Mouse (Mus musculus) limb, embryonic 15.5 days (tissue): ENCODE results near the gene Trpc7. TPM values are rescaled to one million over a fixed set of nuclear protein-coding genes. Genes with fewer than 3 reads are reported as not detected.

ENCODE experiments used
- ATAC-seq: fragments of 200-750 bp; cut with Nextera tagmentation; 2 replicates; pipeline ENCODE4 v1.8.0; 2017; ENCODE audit warnings: low read depth, moderate TSS enrichment; ENCODE audit not compliant: insufficient number of reproducible peaks, low FRiP score, low TSS enrichment
- H3K27ac ChIP-seq: fragments of 300-500 bp; sonication (generic); 2 replicates; pipeline ENCODE4 v1.5.1; 2015; ENCODE audit warnings: moderate library complexity, mild to moderate bottlenecking, inconsistent platforms
- H3K27me3 ChIP-seq: fragments of 300-500 bp; sonication (generic); 2 replicates; pipeline ENCODE4 v1.6.1; 2015; ENCODE audit warnings: inconsistent platforms
- H3K36me3 ChIP-seq: fragments of 300-500 bp; sonication (generic); 2 replicates; pipeline ENCODE4 v1.6.1; 2015; ENCODE audit warnings: inconsistent platforms
- H3K4me1 ChIP-seq: fragments of 300-500 bp; sonication (generic); 2 replicates; pipeline ENCODE4 v1.6.1; 2015; ENCODE audit warnings: inconsistent platforms
- H3K4me2 ChIP-seq: fragments of 300-500 bp; sonication (generic); 2 replicates; pipeline ENCODE4 v1.6.1; 2015; ENCODE audit warnings: mild to moderate bottlenecking, inconsistent platforms
- H3K4me3 ChIP-seq: fragments of 300-500 bp; sonication (generic); 2 replicates; pipeline ENCODE4 v1.5.1; 2015; ENCODE audit warnings: mild to moderate bottlenecking, inconsistent platforms
- H3K9ac ChIP-seq: fragments of 300-500 bp; sonication (generic); 2 replicates; pipeline ENCODE4 v1.6.1; 2015; ENCODE audit warnings: inconsistent platforms
- H3K9me3 ChIP-seq: fragments of 300-500 bp; sonication (generic); 2 replicates; pipeline ENCODE4 v1.6.1; 2016; ENCODE audit warnings: inconsistent platforms
- WGBS: fragments of 180-500 bp; shearing (Covaris S2); methylation state at CpG from one replicate; pipeline ENCODE4 v1.1.7; 2015; 5-methylcytosine and 5-hydroxymethylcytosine counted together
- polyA plus RNA-seq: library from polyadenylated mRNA; unstranded; fragments of >200 nt; fragmentation: Nextera tagmentation; extraction: Ambion mirVana; gene quantifications from 2 replicates; pipeline ENCODE4 v1.2.1, GENCODE M21; 2015

Trpc7 gene
- polyA plus RNA-seq, 1 experiment from 2014 or later, result 0.09 TPM

DNA sequence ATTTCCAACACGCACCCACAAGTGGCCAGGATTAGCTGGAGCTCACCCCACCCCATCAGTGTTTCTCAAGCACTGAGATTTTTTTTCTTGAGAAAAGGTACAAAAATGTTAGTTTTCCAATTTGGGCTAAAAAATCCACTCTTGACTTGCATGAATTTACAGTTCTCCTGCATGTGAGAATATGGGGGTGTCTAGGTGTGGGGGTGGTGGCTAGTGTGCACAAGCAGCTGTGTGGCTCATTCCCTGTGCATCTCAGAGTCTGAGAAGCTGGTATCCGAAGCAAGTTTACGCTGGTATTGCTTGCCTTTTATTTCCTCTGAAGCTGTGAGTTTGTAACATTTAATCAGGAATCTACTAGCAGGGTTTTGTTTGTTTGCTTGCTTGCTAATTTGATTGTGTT lies 105.1 kb downstream of the Trpc7 start:
- ATAC-seq, result no peak
- Histone ChIP-seq H3K4me2 (no peak overlapping the region), H3K9me3 (no peaks in the 10 kb centered on the region), H3K4me3 (no peak overlapping the region), H3K36me3 (no peaks in the 10 kb centered on the region), H3K4me1 (0 out of 2 replicates have a peak, but pooled peaks cover 5% of the 10 kb centered on the region), H3K27ac (no peak overlapping the region), H3K27me3 (no peaks in the 10 kb centered on the region), H3K9ac (no peak overlapping the region)
- 79% methylated on average over 3 of the region's 3 CpGs for WGBS

DNA sequence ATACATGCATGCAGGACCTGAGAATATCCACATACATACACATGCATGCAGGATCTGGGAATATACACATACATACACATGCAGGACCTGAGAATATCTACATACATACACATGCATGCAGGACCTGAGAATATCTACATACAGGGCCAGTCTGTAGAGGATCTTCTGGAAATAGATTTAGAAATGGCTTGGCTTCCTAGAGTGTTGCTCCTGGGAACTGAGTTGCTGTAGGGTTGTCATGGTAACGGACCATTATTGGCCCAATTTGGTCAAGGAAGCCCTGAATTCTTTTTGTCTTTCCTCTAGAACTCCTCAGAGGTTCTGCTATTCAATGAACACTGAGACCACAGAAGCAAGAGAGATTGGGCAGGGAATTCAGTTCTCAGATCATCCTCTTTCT lies 113.2 kb downstream of the Trpc7 start:
- no peaks in the 10 kb centered on the region for H3K27me3 ChIP-seq
- WGBS, result 78% methylated on average over 1 of the region's 1 CpGs
- H3K36me3 ChIP-seq, result no peaks in the 10 kb centered on the region
- H3K4me1 ChIP-seq, result no peaks in the 10 kb centered on the region
- H3K27ac ChIP-seq, result no peak overlapping the region
- H3K9me3 ChIP-seq, result no peaks in the 10 kb centered on the region
- no peak overlapping the region for H3K9ac ChIP-seq
- ATAC-seq, result no peak
- no peak overlapping the region for H3K4me2 ChIP-seq
- H3K4me3 ChIP-seq, result no peak overlapping the region

GRCm38 (mm10) chr13:56781697-56782096 lies 114.1 kb downstream of the Trpc7 start:
- Histone ChIP-seq H3K36me3 (no peaks in the 10 kb centered on the region), H3K27me3 (no peaks in the 10 kb centered on the region), H3K9ac (no peak overlapping the region), H3K9me3 (no peaks in the 10 kb centered on the region), H3K4me2 (no peak overlapping the region), H3K4me1 (no peaks in the 10 kb centered on the region), H3K27ac (no peak overlapping the region), H3K4me3 (no peak overlapping the region)
- WGBS, result 88% methylated on average over 3 of the region's 3 CpGs
- no peak for ATAC-seq

DNA sequence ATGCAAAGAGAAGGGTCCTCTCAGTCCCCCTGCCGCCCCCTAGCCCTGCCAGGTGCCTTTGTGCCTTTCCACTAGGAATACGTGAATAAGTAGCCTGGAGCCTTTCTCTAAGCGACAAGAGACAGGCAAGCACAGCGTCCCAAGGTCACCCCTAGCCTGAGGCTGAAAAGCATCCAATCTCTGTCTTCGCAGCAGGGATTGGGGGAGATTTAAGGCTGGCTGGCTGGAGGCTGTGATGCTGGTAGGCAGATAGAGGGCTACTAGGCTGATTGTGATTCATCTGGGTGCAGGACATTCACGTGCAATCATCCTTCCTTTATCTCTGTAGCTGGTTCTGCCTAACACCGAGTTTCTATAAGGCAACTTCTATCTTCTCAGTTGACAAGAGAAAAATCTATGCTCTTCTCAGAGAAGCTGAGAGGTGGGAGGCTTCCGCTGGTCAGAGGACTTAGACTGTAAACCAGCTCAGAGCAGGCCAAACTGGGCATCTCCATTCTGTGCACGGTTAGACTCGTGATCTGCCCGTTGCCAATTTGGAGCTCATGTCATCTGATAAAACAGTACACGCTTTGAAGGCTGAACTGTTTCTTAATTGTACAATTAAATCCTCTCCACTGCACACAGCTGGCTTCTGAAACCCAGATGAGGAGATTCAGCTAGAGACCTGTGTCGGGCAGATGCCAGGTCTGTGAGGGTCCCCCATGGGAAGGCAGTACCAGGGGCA lies 114.9 kb downstream of the Trpc7 start:
- 67% methylated on average over 13 of the region's 13 CpGs for WGBS
- Histone ChIP-seq H3K4me1 (no peaks in the 10 kb centered on the region), H3K27ac (no peak overlapping the region), H3K4me2 (no peak overlapping the region), H3K27me3 (no peaks in the 10 kb centered on the region), H3K9me3 (no peaks in the 10 kb centered on the region), H3K9ac (no peak overlapping the region), H3K36me3 (no peaks in the 10 kb centered on the region), H3K4me3 (no peak overlapping the region)
- no peak for ATAC-seq

DNA sequence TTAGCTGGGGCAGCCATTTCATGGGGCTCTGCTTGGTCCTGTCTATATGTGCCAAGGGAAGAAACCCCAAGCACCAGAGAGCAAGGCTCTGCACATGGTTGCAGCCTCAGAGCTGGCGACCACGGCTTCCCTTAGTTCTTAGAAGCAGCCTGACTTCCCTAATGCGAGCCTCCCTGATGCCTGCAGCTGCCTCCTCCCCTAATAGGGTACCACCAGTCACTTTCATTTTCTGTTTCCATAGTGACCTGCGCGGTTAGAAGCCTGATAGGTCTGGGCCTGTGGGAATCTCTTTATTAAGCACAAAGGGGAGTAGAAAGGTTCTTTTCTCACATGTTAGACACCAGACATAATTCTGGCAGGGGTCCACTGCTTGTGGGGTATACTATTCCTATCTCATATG lies 121.5 kb downstream of the Trpc7 start:
- ATAC-seq, result no peak
- no peak overlapping the region for H3K9ac ChIP-seq
- WGBS, result 38% methylated on average over 5 of the region's 5 CpGs

DNA sequence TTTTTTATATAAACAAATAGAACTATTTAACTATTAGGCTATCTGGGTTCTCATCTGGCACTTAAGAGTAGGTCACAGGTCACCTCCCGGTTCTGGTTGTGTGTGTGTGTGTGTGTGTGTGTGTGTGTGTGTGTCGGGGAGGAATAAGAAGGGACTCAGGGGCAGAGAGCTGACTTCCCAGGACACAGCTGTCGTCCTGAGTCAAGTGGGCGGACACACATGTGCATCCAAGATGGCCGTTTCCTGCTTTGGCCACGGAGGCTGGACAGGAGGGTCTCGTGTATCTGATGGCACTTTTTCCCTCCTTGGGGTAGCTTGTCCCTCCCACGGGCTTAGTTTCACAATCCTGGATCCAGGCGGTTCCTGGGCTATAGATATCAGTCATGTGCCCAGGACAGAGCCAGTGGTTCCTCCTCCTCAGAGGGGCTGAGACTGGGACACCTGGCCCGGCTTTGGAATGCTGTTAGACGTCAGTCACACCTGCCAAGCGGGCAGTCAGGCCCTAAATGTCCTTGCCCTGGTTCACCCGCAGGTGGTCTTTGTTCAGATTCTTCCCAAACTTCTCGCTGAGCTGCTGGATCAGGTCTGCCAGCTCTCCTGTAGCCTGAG lies 122.4 kb downstream of the Trpc7 start:
- H3K4me2 ChIP-seq, result no peak overlapping the region
- H3K36me3 ChIP-seq, result no peaks in the 10 kb centered on the region
- H3K9ac ChIP-seq, result no peak overlapping the region
- no peak overlapping the region for H3K4me3 ChIP-seq
- no peak overlapping the region for H3K27ac ChIP-seq
- H3K4me1 ChIP-seq, result peaks cover 6% of the 10 kb centered on the region; the same call in 1 of the 2 replicates
- H3K9me3 ChIP-seq, result no peaks in the 10 kb centered on the region
- no peak for ATAC-seq
- H3K27me3 ChIP-seq, result no peaks in the 10 kb centered on the region
- WGBS, result 44% methylated on average over 14 of the region's 14 CpGs

More for the DNA sequence above, 121.5 kb downstream of the Trpc7 start:
- H3K4me1 ChIP-seq, result peaks cover 6% of the 10 kb centered on the region; the same call in 1 of the 2 replicates
- no peaks in the 10 kb centered on the region for H3K36me3 ChIP-seq
- no peaks in the 10 kb centered on the region for H3K27me3 ChIP-seq
- no peaks in the 10 kb centered on the region for H3K9me3 ChIP-seq
- no peak overlapping the region for H3K4me3 ChIP-seq
- no peak overlapping the region for H3K4me2 ChIP-seq
- no peak overlapping the region for H3K27ac ChIP-seq

DNA sequence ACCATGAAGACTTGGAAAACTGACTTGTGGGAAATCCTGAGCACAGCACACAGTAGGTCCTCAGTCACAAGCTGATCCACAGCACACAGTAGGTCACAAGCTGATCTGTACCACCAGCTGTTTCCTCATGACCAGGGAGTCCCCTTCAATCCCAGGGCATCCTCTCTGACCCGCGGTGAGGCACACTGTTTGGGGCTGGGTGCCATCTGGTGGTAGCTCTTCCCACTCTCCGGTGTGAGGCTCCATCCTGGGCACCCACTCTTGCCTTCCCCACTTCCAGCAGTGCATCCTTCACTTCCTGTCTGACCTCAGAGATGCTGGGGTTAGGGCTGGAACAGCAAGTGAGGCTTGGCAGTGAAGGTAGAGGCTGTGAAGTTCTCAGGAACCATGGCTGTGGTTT lies 123.2 kb downstream of the Trpc7 start:
- 43% methylated on average over 3 of the region's 3 CpGs for WGBS
- peaks cover 6% of the 10 kb centered on the region; the same call in 1 of the 2 replicates for H3K4me1 ChIP-seq

GRCm38 (mm10) chr13:56770786-56771185 lies 125.0 kb downstream of the Trpc7 start:
- no peak overlapping the region for H3K4me3 ChIP-seq
- H3K4me1 ChIP-seq, result peaks cover 7% of the 10 kb centered on the region
- H3K9me3 ChIP-seq, result no peaks in the 10 kb centered on the region
- ATAC-seq, result no peak
- H3K27ac ChIP-seq, result no peak overlapping the region
- WGBS, result 74% methylated on average over 5 of the region's 5 CpGs
- no peaks in the 10 kb centered on the region for H3K27me3 ChIP-seq
- H3K4me2 ChIP-seq, result no peak overlapping the region
- no peaks in the 10 kb centered on the region for H3K36me3 ChIP-seq
- no peak overlapping the region for H3K9ac ChIP-seq

More for the DNA sequence above, 123.2 kb downstream of the Trpc7 start:
- Histone ChIP-seq H3K9ac (no peak overlapping the region), H3K36me3 (no peaks in the 10 kb centered on the region), H3K27ac (no peak overlapping the region), H3K4me2 (no peak overlapping the region), H3K9me3 (no peaks in the 10 kb centered on the region), H3K4me3 (no peak overlapping the region), H3K27me3 (no peaks in the 10 kb centered on the region)
- ATAC-seq, result no peak

DNA sequence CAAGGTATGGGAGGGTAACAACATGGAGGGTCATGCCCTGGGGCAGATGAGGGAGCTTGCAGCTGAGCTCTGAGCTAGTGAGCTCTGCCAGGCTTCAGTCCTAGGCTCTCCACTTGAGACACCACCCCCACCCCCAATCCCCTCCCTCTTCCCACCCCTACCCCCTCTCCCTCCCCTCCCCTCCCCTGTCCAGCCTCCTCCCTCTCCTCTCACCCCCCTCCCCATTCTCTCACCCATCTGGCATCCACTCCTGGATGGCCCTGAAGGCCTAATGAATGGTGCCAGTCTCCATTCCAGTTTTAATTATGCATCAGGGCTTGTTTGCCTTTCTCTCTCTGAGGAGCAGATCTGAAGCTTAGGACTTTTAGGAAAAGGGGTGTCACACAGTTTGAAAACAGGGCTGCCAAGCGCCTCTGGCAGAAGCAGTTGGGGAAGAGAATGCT lies 125.6 kb downstream of the Trpc7 start:
- H3K4me2 ChIP-seq, result no peak overlapping the region
- WGBS, result 79% methylated on average over 1 of the region's 1 CpGs
- no peak overlapping the region for H3K9ac ChIP-seq
- H3K27me3 ChIP-seq, result no peaks in the 10 kb centered on the region
- H3K36me3 ChIP-seq, result no peaks in the 10 kb centered on the region
- H3K27ac ChIP-seq, result no peak overlapping the region
- no peaks in the 10 kb centered on the region for H3K9me3 ChIP-seq
- no peak for ATAC-seq
- no peak overlapping the region for H3K4me3 ChIP-seq
- H3K4me1 ChIP-seq, result peaks cover 14% of the 10 kb centered on the region

DNA sequence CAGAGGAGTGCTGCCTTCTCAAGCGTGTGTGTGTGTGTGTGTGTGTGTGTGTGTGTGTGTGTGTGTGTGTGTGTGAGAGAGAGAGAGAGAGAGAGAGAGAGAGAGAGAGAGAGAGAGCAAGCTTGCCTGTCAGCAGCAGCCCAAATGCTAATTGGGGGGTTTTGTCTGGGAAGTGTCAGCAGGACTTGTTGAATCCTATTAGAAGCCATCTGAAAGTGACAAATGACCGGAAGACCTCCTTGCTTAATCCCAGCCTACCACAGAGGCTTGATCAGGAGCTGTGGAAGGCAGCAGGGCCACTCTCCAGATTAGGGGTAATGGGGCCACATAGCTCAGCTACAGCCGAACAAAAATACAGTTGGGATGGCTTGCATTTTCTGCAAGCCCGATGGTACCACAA lies 126.4 kb downstream of the Trpc7 start:
- Histone ChIP-seq H3K4me1 (peaks cover 15% of the 10 kb centered on the region), H3K9me3 (no peaks in the 10 kb centered on the region), H3K4me2 (no peak overlapping the region), H3K36me3 (no peaks in the 10 kb centered on the region), H3K9ac (no peak overlapping the region), H3K27me3 (no peaks in the 10 kb centered on the region), H3K27ac (no peak overlapping the region), H3K4me3 (no peak overlapping the region)
- 33% methylated on average over 4 of the region's 4 CpGs for WGBS
- ATAC-seq, result no peak

DNA sequence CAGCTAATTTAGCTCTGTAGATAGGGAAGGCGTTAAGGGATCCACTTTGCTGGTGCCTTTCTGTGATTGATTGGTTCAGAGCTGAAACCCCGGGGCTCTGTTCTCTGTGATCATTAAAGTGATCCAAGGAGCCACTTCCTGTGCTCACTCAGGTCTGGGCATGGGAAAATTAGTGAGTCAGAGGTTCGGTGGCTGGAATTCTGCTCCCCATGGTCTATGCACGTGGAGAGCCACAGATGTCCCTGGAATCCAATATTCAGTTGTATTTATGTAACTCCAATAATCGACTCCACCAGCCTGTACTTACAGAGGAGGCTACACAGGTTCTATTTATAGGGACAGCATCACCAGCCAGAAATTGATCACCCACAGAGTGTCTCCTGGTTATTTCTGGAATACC lies 129.6 kb downstream of the Trpc7 start:
- Histone ChIP-seq H3K27me3 (0 out of 2 replicates have a peak, but pooled peaks cover 4% of the 10 kb centered on the region), H3K9me3 (no peaks in the 10 kb centered on the region), H3K4me3 (no peak overlapping the region), H3K4me1 (peaks cover 10% of the 10 kb centered on the region), H3K36me3 (no peaks in the 10 kb centered on the region), H3K9ac (no peak overlapping the region), H3K27ac (0 out of 2 replicates have a peak overlapping the region, but pooled peaks have one; percentile 17), H3K4me2 (no peak overlapping the region)
- ATAC-seq, result no peak
- 18% methylated on average over 5 of the region's 5 CpGs for WGBS

DNA sequence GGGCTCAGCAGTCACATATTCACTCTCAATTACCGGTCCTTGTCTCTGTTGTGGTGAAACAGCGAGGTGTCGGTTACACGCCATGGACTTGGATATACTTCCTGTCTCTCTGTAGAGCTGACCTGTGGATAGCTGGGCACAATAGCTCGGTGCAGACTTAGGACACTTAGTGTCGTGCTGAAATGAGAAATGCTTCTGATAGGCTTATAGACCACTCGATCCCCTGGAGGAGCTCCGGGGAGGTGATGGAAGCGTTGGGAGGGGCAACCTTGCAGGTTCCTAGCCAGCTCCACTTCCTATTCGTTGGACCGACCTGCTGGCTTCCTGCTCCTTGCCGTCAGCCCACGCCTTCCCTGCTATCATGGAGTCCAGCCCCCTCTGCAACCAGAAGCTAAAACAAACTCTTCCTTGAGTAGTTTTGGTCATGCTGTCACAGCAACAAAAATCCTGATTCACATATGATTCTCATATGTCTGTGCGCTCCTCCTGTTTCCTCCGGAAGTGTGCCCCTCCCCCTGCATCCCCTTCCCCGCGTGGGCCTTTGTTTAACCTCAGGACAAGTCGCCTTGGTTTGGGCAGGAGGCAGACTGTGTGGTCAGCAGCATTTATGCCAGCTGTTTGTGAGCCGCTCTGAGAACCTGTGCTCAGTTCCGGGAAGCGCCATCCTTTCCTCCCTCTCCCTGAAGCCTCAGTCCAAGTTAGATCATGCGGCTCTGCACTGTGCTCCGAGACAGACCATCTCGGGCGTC lies 130.3 kb downstream of the Trpc7 start:
- Histone ChIP-seq H3K9ac (no peak overlapping the region), H3K4me2 (peak overlapping the region; percentile 15; the same call in 1 of the 2 replicates)

More for the DNA sequence above, 130.3 kb downstream of the Trpc7 start:
- Histone ChIP-seq H3K9me3 (no peaks in the 10 kb centered on the region), H3K4me3 (no peak overlapping the region), H3K27ac (0 out of 2 replicates have a peak overlapping the region, but pooled peaks have one; percentile 17), H3K4me1 (peaks cover 10% of the 10 kb centered on the region), H3K27me3 (0 out of 2 replicates have a peak, but pooled peaks cover 4% of the 10 kb centered on the region), H3K36me3 (no peaks in the 10 kb centered on the region)
- ATAC-seq, result no peak
- 39% methylated on average over 25 of the region's 25 CpGs for WGBS
